Mouse (Mus musculus) adrenal gland, postnatal 10 days (tissue): ENCODE measurements around the gene Gda. TPM values are rescaled to one million over a fixed set of nuclear protein-coding genes. Genes with fewer than 3 reads are reported as not detected.

Experiments
- DNase-seq: peaks from one replicate; pipeline ENCODE4 v3.0.0; 2021; ENCODE audit warnings: mixed read lengths
- total RNA-seq, 2 experiments: library from RNA; stranded (reverse); gene quantifications; 2 replicates each; pipeline ENCODE4 v1.2.3; 2021

Gda gene
- total RNA-seq, 2 experiments from 2014 or later: 5.3 to 8.4 TPM

DNA sequence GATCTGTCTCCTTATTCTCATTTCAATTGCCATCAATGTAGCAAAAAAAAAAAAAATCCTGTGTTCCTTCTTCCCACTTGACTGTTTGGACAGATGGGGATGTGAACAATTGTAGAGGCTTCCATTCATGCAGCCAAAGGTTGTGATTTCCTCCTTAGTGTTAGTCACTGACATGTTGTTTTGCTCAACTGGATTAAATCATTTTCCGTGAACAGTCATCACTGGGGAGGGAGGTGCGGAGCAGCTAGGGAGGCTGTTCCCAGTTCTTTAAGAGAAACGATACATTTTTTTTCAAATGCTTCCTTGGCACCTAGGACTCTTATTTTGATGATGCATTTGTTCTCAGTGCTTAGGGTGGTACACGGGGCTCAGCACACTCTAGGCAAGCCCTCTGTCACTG lies 15.8 kb downstream of the Gda start:
- no peak for DNase-seq

DNA sequence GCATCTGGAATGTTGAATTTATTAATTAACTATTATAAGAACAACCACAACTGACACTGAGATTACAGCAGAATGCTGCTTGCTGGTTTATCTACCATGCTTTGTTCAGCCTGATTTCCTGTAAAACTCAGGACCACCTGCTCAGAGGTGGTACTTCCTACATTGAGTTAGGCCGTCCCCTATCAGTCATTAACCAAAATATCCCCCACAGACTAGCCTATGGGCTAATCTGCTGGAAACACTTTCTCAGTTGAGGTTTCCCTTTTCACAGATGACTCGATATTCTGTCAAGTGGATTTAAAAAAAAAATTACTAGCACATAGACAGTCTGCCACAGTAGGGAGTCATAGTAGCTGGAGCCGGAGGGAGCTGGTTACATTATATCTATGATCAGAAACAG lies 31.5 kb downstream of the Gda start:
- DNase-seq: no peak

DNA sequence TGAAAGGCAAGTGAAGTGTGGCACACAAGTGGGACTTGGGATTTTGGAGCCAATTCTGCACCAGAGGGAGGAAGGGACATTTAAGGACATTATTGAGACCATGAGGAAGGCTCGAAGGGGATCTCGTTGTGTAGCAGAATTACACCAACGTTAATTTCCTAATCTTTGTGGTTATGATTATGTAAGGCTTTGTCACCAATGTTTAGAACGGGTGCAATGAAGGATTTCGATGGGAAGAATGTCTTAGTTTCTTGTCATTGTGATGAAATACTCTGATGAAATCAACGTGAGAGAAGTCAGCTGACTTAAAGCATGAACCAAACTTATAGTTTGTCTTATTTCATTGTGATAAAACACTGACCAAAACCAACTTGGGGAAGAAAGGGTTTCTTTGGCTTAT lies 32.4 kb downstream of the Gda start:
- no peak for DNase-seq

DNA sequence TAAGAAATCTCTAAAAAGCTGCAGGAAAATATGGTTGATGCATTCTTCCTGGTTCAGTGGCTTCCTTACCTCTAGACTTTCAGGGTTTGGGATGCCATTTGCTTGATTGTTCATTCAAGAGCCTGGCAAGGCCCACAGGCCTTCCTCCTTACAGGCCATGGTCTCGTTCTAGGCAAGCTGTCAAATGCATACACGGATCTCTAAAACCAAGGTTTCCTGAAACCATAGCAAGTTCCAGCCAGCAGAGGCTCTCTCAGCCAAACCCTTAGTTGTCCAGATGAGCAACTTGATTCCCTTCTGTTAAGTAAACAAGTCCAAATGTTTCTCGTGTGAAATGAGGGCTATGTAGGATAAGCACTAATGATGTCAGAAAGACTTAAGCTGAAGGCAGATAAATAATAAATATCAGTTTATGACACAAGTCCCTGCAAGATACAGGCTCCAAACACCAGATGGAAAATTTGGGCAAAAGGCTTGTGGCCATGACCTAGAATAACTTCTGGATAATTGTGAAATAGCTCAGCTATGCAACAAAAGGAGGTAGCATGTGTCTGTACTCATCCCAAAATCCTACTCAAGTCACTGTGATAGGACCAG lies 34.0 kb downstream of the Gda start:
- DNase-seq: peak; percentile 5

DNA sequence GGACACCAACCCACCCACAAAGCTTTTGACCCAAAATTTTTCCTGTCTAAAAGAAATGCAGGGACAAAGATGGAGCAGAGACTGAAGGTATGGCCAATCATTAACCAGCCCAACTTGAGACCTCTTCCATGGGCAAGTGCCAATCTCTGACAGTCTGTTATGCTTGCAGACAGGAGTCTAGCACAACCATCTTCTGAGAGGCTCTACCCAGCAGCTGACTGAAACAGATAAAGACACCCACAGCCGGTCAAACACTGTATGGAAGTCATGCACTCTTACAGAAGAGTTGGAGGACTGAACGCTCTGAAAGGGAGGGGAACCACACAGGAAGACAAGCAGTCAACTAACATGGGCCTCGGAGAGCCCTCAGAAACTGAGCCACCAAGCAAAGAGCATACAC lies 36.7 kb downstream of the Gda start:
- DNase-seq: no peak

DNA sequence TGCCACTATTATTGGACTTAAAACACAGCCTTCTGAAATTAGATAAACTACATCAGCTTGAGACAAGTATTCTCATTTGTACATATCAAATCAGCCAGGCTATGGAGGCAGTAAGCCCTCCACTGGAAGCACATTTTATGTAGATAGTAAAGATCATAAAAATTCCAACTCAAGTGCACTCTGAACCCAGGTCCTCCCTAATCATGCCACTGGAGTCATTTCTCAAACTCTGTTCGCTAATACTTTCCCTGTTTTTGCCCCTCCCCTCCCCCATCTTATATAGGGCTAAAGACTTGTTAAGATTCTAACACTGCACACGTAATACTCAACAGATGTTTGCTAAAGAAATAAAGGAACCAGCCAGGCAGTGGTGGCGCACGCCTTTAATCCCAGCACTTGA lies 39.9 kb downstream of the Gda start:
- DNase-seq: no peak

DNA sequence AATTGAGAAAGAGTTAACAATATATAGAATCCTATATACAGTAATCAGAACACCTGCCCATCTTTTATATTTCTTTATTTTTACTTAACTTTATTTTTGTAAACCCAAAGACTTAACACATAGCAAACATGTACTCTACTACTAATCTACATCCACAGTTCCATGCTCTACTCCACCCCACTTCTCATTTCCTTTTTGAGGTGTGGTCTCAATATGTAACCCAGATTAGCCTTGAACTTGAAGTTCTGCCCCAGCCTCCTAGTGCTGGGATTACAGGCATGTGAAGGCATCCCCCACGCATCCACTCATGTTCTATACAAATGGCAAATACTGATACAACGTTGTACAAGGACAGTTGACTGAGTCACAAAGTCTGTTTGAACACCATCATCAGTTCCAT lies 40.4 kb downstream of the Gda start:
- DNase-seq: no peak

DNA sequence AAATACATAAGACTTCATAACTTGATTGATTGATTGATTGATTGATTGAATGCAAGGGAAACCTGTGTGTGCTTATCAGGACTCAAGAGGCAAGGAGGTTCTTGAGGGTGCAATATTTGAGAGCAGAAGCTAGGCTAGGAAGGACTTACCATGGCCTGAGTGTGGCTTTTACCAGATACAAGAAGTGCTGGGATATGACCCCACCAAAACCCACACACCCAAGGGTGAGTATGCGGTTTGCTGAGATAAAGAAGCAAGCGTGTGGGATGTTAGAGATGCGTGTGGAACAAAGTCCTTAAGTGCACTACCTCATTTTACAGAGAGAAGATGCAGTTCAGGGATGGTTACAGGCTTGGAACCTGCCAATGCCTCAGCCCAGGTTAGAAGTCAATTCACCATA lies 41.0 kb downstream of the Gda start:
- no peak for DNase-seq

DNA sequence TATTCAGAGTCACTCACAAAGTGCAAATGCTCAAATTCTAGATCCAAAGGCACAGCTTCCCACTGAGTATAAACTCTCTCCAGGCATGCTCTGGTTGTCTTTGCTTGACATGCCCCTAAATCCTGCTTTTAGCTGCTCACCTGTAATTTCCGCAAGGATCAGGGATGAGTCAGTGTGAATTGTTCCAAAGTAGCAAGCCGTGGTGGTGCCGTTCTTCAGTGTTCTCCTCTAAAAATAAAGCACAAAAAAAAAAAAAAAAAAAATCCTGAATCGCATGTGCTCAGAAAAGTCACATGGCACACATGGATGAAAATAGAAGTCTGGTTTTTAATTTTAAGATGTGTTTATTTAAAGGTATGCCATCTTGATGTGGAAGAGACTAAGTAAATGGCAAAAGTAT lies 47.9 kb downstream of the Gda start:
- no peak for DNase-seq

DNA sequence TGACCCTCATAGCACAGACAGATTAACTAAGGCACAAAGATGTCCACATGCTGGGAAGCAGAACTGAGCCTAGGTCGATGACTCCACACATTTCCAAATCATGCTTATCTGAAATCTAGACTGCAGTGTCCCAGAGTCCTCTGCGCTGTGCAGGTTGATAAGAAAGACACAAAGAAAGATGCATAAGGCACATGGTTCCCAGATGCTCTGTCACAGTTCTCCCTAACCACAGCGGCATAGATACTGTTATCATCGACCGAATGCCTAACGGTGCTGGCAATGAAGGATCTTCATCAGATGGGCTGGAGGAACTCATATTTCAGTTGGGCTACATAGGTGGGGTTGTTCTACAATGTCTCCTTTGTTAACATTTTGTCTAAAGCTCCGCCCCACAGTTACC lies 49.5 kb downstream of the Gda start:
- DNase-seq: no peak

DNA sequence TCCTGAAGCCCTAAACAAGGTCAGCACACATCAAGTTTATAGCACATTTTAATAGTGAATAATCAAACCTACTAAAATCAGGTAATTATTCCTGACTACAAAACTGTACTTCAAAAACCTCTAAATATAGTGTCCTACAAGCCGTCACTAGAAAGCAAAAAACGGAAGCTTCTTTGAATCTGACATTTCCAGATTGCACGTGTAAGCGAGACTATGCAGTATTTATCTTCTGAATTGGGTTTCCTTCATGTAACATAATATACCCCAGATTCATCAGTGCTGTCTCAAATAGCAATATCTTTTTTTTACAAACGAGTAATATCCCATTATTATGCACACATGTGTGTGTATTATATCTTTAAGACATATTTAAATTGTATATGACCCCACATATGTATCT lies 54.8 kb downstream of the Gda start:
- DNase-seq: no peak

DNA sequence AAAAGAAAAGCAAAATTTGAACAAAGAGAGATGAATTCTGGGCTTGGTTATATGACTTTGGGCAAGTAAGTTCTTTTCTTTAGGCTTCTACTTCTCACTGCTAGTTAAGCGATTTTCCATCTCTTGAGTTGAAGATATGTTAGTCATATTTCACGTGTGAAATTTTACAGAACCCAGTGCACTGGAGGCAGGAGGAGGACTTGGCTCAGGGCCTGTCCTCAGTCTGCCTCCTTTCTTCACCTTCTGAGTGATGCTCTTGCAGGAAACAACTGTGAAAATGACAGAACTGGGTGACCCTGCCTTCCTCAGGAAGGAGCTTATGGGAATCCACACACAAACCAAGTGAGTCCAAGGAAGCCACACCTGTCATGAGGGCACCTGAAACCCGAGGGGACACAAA lies 57.9 kb downstream of the Gda start:
- DNase-seq: no peak

DNA sequence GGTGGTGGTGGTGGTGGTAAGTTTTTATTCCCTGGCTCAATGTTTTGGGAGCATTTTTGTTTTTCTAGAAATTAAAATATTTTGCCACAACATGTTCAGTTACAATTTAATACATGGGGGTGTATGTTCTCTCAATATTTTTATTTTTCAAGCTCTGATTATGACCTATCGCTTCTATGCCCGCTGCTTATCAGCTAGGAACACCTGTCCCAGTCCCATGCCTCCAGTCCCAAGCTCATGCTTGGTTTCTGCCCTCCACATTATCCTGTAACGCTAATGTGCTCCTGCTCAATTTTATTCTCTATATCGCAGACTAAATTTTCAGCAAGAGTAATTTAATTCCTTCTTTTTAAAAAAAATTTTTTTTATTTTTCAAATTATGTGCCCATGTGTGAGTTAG lies 64.1 kb downstream of the Gda start:
- DNase-seq: no peak

DNA sequence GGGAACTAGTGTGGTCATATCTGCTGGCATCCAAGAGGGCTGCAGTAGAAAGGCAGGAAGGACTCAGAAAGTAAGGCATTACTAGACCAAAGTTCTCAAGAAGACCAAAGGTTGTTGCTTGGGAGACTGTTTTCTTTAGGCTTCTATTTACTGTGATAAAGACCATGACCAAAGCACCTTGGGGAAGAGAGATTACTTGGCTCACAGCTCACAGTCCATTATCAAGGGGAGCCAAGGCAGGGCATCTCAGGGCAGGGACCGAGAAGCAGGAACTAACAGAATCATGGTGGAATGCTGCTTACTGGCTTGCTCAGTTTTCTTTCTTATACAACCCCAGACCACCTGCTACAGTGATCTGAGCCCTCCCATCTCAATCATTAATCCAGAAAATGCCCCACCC lies 65.9 kb downstream of the Gda start:
- no peak for DNase-seq

DNA sequence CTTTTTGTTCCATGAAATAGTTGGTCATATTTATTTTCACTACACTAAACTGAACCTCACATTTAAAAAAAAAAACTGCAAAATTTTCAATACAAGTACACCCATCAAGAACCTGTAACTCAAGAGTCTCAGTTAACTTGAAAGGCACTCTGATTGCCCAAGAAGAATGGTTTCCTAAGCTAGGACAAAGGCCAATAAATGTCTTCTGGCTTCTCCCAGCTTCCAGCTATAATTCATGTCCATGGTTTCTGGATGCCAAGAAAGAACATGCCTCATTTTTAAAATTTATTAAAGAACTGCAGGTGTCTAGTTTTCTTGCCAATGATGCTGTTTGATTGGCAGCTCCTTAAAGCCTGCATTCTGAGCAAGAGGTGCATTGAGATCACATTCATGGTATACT lies 75.3 kb downstream of the Gda start:
- no peak for DNase-seq

DNA sequence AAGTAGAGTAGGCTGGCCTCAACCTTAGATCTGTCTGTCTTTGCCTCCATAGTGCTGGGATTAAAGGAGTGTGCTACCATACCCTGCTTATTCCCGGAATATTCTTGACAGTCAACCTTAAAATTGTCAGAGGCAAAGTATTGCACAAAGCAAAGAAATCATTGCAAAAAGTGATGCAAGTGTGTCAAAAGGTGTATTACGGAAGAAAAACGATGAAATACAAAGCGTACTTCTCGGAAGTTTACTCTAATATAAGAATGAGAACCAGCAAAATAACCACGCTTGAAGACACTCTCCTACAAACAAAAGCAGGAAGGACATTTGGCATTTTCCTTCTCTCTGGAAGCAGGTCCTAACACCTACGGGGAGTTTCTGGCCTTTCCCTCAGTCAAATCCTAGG lies 76.9 kb downstream of the Gda start:
- DNase-seq: no peak

DNA sequence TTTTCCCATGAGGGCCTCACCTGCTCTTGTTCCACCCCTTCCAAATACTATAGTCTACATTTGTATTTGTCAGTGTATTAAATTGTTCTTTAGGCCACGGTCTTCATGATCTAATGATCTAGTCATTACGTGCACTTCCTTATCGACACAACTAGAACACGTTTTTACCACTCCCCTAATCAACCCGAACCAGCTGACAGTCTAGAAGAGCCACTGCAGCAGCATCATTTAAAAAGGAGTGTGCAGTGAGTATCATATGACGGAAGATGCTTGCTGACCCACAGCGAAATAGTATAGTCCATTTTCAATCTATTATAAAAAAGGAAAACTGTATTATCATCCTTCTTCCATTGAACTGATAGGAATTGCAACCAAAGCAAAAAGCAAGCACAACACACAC lies 82.3 kb downstream of the Gda start:
- no peak for DNase-seq

DNA sequence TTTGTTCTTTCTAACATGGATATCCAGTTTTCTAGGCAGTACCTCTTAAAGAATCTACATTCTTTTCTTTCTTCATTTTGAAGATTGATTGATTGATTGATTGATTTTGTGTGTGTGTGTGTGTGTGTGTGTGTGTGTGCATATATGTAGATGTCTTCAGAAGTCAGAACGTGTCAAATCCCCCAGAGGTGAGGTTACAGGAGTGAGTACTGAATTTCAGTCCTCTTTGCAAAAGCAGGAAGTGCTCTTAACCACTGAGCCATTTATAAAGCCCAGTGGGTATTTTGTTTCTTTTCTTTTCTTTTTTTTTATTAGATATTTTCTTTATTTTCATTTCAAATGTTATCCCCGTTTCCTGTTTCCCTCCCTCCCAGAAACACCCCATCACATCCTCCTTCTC lies 86.4 kb downstream of the Gda start:
- no peak for DNase-seq

DNA sequence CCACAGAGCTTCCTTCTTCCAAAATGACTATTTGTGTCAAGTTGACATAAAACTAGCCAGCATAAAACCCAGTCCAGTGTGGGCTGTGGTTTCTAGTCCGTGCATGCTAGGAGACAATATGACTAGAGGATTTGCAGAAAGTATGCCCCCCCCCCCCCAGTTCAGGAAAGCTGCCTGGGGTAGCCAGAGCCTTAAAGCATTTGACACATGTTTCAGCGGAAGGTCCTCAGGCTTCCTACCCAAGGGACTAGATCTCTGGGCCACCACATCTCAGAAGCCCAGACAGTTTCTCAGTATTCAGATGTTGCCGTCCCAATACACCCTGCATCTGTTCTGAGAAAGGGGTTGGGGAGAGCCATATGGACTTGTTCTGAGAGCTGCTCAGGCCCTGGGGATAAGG lies 89.0 kb downstream of the Gda start:
- no peak for DNase-seq

DNA sequence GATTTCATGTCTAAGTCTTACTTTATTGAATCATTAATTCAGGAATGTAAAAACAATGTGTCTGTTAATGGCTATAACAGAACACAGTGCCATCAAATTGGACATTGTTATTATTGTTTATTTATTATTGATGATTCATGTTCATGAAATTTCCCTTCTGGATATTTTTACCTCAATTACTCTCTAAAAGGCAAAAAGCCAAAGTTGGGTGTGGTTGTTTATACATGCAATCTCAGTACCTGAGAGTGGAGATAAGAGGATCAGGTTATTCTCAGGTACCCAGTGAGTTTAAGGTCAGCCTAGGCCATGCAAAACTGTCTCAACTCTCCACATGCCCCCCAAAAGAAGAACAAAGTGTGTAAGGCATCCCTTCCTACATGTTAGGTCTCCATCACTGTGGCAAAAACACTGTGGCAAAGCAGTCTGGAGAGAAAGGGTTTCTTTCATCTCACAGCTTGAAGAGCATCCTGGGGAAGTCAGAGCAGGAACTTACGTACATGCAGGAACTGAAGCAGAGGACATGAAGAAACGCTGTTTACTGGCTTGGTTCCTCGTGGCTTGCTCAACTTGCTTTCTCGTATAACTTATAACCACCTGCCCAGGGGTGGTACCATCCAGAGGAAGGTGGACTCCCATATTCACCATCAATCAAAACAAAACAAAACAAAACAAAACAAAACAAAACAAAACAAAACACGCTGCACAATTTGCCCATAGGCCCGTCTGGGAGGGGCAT lies 89.6 kb downstream of the Gda start:
- no peak for DNase-seq

DNA sequence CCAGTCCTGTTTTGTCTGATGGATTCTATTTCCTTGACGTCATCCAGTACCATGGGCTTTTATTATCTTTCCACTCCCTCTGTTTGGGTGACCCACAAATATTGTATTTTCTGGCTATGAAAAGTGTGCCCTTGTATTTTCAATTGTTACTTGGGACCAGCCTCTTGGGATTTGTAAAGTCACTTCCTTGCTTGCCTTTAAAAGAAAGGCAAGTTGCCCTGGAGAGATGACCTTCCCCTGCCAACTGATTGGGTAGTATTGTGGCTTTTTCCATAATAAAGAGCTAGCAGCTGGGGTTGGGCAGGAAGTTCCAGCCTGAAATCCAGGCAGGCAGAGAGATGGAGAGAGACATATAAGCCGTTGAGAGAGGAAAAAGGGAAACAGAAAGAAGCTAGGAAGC lies 91.5 kb downstream of the Gda start:
- DNase-seq: no peak

DNA sequence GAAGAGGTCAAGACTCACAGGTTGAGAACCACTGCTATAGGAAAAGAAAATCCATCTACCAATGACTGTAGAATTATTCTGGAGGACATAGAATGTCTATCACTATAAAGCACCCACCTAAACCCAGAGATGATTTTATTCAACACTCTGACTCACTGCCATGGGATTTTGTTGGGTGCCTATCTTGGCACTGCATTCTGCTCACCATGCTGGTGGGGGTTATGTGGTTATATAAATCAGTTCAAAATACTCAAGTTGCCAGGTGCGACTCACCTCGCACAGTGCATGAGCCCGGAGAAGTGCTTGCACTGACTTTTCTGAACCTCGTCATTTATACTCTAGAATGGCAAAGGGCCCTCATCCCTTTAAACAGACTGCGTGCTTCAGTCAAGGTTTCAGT lies 94.0 kb downstream of the Gda start:
- no peak for DNase-seq

DNA sequence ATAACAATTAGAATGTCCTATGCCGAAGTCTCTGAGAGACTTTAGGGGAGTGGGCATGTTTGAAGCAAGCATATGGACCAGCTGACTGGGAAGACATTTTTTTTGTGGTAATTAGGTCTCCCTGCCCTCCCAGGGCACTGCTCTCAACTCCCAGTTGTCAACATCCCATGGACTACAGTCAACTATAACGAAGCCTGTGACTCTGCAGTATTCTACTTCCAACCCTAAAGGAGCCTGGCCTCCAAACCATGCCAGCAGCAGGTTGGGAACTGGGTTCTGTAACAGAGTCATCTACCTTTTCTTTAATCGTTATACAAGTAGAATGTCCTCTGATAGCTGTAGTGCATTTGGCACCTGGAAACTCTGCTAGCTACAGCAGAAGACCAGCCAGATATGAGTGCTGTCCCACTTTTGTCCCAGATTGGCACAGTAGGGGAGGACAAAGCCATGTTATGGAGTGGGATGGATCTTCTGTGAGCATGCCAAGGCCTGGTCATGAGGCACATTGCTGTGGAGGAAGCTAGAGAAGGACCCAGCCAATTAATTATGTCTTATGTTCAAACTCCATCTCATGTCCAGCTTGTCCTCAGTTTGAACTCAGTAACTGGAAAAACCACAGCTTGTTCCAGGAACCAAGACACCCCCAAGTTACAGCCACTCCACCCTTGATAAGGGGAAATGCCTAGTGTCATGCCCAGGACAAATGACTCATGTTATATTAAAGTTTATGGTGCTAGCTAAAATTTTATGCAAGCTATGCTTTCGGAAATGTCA lies 96.6 kb downstream of the Gda start:
- no peak for DNase-seq
